Mouse (Mus musculus) right cerebral cortex, postnatal 10 days (tissue): ENCODE measurements at regions not wholly inside any gene's neighbourhood (a gene's known extent, or its start where the extent isn't known, plus 50 kb on each side); places are given as distances from the start of the nearest gene placed in this dataset.

ENCODE experiments used
- DNase-seq, 2 experiments: peaks; one replicate each; pipeline ENCODE4 v3.0.0; 2021; ENCODE audit warnings: low spot score in 2 of 2

- DNase-seq, result no peak
Measured at GRCm38 (mm10) chr4:153019211-153019610, 463.4 kb downstream of the Ajap1 start.

- DNase-seq, result peak; percentile 64 to 81
Measured at GRCm38 (mm10) chr4:153018138-153018921, 464.3 kb downstream of the Ajap1 start.

- no peak for DNase-seq
Measured at GRCm38 (mm10) chr4:153017816-153018137, 464.8 kb downstream of the Ajap1 start.

GRCm38 (mm10) chr4:153003338-153003737 lies 479.3 kb downstream of the Ajap1 start:
- DNase-seq, result no peak

- DNase-seq, result no peak
Measured at GRCm38 (mm10) chr4:153002516-153002915, 480.1 kb downstream of the Ajap1 start.

- no peak for DNase-seq
Measured at GRCm38 (mm10) chr4:153001761-153002160, 480.9 kb downstream of the Ajap1 start.

- no peak for DNase-seq
Measured at GRCm38 (mm10) chr4:152999526-152999925, 483.1 kb downstream of the Ajap1 start.

- no peak for DNase-seq
Measured at GRCm38 (mm10) chr4:152997251-152997650, 485.4 kb downstream of the Ajap1 start.

- DNase-seq, result no peak
Measured at GRCm38 (mm10) chr4:152996641-152997040, 486.0 kb downstream of the Ajap1 start.

GRCm38 (mm10) chr4:152995052-152995595 lies 487.5 kb downstream of the Ajap1 start:
- no peak for DNase-seq

GRCm38 (mm10) chr4:152994206-152994605 lies 488.4 kb downstream of the Ajap1 start:
- DNase-seq, result no peak

- no peak for DNase-seq
Measured at GRCm38 (mm10) chr4:152990266-152990665, 492.3 kb downstream of the Ajap1 start.

- no peak for DNase-seq
Measured at GRCm38 (mm10) chr4:152987726-152988125, 494.9 kb downstream of the Ajap1 start.

GRCm38 (mm10) chr4:152975012-152975675 lies 497.5 kb upstream of the Kcnab2 start:
- DNase-seq, result no peak

- DNase-seq, result no peak
Measured at GRCm38 (mm10) chr4:152963001-152963400, 485.3 kb upstream of the Kcnab2 start.

- no peak for DNase-seq
Measured at GRCm38 (mm10) chr4:152962165-152962564, 484.5 kb upstream of the Kcnab2 start.

GRCm38 (mm10) chr4:152961677-152962076 lies 484.0 kb upstream of the Kcnab2 start:
- DNase-seq, result no peak

- DNase-seq, result peak; percentile 56 to 71
Measured at GRCm38 (mm10) chr4:152959627-152960230, 482.1 kb upstream of the Kcnab2 start.

- peak; percentile 40 to 41 for DNase-seq
Measured at GRCm38 (mm10) chr4:152953237-152953974, 475.7 kb upstream of the Kcnab2 start.

- no peak for DNase-seq
Measured at GRCm38 (mm10) chr4:152948956-152949355, 471.3 kb upstream of the Kcnab2 start.

- DNase-seq, result no peak
Measured at GRCm38 (mm10) chr4:152941159-152941558, 463.5 kb upstream of the Kcnab2 start.

- no peak for DNase-seq
Measured at GRCm38 (mm10) chr4:152936614-152937013, 458.9 kb upstream of the Kcnab2 start.
